Mouse (Mus musculus) gastrocnemius, postnatal 14 days (tissue): ENCODE measurements around the gene Tango6. TPM values are rescaled to one million over a fixed set of nuclear protein-coding genes. Genes with fewer than 3 reads are reported as not detected.
"Not testable (repeated sequence)": the region's sequence is repeated elsewhere in the genome, so short reads cannot be mapped to it uniquely, and the experiment has no call there.

Experiments
- DNase-seq: peaks from one replicate; pipeline ENCODE4 v3.0.0; 2021; ENCODE audit warnings: mixed read lengths
- intact Hi-C: fragments of 180-260 bp; cut with DNase I; formaldehyde crosslinking; loops from one replicate; pipeline ENCODE4 v1.15.1; 2025; ENCODE audit warnings: low total_unique reads
- total RNA-seq, 2 experiments: library from RNA; stranded (reverse); gene quantifications; 2 replicates each; pipeline ENCODE4 v1.2.3; 2021

The Tango6 gene
- total RNA-seq, 2 experiments from 2014 or later = 8.0 to 8.1 TPM

GRCm38 (mm10) chr8:106802384-106803137 lies 119.7 kb downstream of the Tango6 start:
- DNase-seq, intact Hi-C loops: not testable (repeated sequence)

- no peak for DNase-seq
- intact Hi-C loops = no loop called here
Measured at GRCm38 (mm10) chr8:106805859-106806258, 123.0 kb downstream of the Tango6 start.

- intact Hi-C loops = no loop called here
- DNase-seq = no peak
Measured at GRCm38 (mm10) chr8:106807461-106807860, 124.6 kb downstream of the Tango6 start.

- intact Hi-C loops = no loop called here
- no peak for DNase-seq
Measured at GRCm38 (mm10) chr8:106809726-106810125, 126.9 kb downstream of the Tango6 start.

- intact Hi-C loops = no loop called here
- DNase-seq = no peak
Measured at GRCm38 (mm10) chr8:106810406-106810805, 127.5 kb downstream of the Tango6 start.

- DNase-seq = no peak
- intact Hi-C loops = no loop called here
Measured at GRCm38 (mm10) chr8:106812560-106812959, 129.7 kb downstream of the Tango6 start.

- intact Hi-C loops = no loop called here
- no peak for DNase-seq
Measured at GRCm38 (mm10) chr8:106816431-106817170, 133.7 kb downstream of the Tango6 start.

- no peak for DNase-seq
- intact Hi-C loops = no loop called here
Measured at GRCm38 (mm10) chr8:106817171-106817545, 134.3 kb downstream of the Tango6 start.

GRCm38 (mm10) chr8:106818626-106819515 lies 136.0 kb downstream of the Tango6 start:
- intact Hi-C loops = no loop called here
- DNase-seq = no peak

- intact Hi-C loops = no loop called here
- DNase-seq = no peak
Measured at GRCm38 (mm10) chr8:106819581-106819980, 136.7 kb downstream of the Tango6 start.

- intact Hi-C loops = loop anchor here (2.0 kb wide), 1 partner anchor 50 kb away; the partner anchor contains the start of gene Has3
- peak; percentile 34 for DNase-seq
Measured at GRCm38 (mm10) chr8:106820553-106821515, 138.0 kb downstream of the Tango6 start.

GRCm38 (mm10) chr8:106828921-106829320 lies 146.1 kb downstream of the Tango6 start:
- no peak for DNase-seq
- intact Hi-C loops = no loop called here

- DNase-seq = no peak
- intact Hi-C loops = no loop called here
Measured at GRCm38 (mm10) chr8:106829526-106830045, 146.7 kb downstream of the Tango6 start.

- intact Hi-C loops = no loop called here
- no peak for DNase-seq
Measured at GRCm38 (mm10) chr8:106834899-106835298, 152.0 kb downstream of the Tango6 start.

GRCm38 (mm10) chr8:106836525-106836924 lies 153.7 kb downstream of the Tango6 start:
- intact Hi-C loops = no loop called here
- no peak for DNase-seq

GRCm38 (mm10) chr8:106838803-106839202 lies 155.9 kb downstream of the Tango6 start:
- DNase-seq = no peak
- intact Hi-C loops = no loop called here

GRCm38 (mm10) chr8:106839209-106840001 lies 156.5 kb downstream of the Tango6 start:
- no peak for DNase-seq
- intact Hi-C loops = no loop called here

- intact Hi-C loops = no loop called here
- no peak for DNase-seq
Measured at GRCm38 (mm10) chr8:106850034-106850433, 167.2 kb downstream of the Tango6 start.
